Mouse (Mus musculus): ENCODE data around the gene Jsrp1. TPM values are rescaled to one million over a fixed set of nuclear protein-coding genes. Genes with fewer than 3 reads are reported as not detected.
"Not testable (repeated sequence)": the region's sequence is repeated elsewhere in the genome, so short reads cannot be mapped to it uniquely, and the experiment has no call there.

Gene Jsrp1
- total and polyA plus RNA-seq, 2 experiments from 2014 or later: 1.4 TPM; not detected in 1

DNA sequence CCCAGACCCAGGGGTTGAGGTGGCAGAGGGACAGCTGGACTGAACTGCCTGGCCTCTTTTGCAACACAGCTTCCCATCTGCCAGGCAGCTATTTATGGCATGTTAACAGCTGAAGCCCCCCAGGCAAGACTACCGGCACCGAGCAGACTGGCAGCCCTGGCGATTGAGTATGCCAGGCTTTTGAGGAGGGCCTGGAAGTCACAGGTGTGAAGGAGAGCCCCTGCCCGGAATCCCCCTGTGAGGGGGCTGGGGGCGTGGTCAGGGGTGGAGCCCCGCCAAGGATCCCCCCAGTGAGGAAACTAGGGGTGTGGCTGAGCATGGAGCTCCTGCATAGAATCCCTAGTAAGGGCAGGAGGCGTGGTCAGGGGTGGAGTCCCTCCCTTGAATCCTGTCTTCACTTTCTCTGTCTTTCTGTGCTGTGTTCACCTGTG is 23.7 kb upstream of the Jsrp1 start:
- DNase-seq (ENCODE audit: low spot score) (peak; percentile 22), ATAC-seq (no peak)
- Histone ChIP-seq H3K9me3 (ENCODE audit: low read length) (no peaks in the 10 kb centered on the region), H3K4me1 (ENCODE audit: insufficient read depth, low read length) (no peaks in the 10 kb centered on the region), H3K36me3 (ENCODE audit: insufficient read depth, low read length) (no peaks in the 10 kb centered on the region), H3K27ac (0 out of 2 replicates have a peak overlapping the region, but pooled peaks have one; percentile 5), H3K9ac (replicated peaks; ENCODE audit: low read length) (no peak overlapping the region), H3K4me3 (ENCODE audit: low read length) (no peak overlapping the region), H3K27me3 (ENCODE audit: insufficient read depth, low read length) (no peaks in the 10 kb centered on the region), H3K4me2 (ENCODE audit: low read depth, low read length) (no peak overlapping the region)
- TF ChIP-seq CTCF (IDR thresholded peaks at IDR 0.05; ENCODE audit: low read depth): no peak
- 41% methylated on average over 7 of the region's 7 CpGs for WGBS

DNA sequence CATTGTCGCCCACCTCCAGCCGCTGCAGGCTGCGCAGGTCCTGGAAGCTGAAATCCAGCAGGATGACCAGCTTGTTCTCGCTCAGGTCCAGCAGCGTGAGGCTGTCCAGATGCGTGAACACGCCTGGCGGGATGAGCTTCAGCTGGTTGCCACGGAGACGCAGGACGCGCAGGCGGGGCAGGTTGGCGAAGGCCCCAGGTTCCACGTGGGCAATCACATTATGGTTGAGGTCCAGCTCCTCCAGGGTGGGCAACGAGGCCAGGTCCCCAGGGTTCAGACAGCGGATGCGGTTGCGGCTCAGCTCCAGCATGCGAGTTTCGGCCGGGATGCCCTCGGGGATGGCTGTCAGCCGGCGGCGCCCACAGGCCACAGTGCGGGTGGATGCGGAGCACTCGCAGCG is 22.3 kb upstream of the Jsrp1 start:
- no peaks in the 10 kb centered on the region for H3K36me3 ChIP-seq (ENCODE audit: insufficient read depth, low read length)
- H3K4me1 ChIP-seq (ENCODE audit: insufficient read depth, low read length): no peaks in the 10 kb centered on the region

DNA sequence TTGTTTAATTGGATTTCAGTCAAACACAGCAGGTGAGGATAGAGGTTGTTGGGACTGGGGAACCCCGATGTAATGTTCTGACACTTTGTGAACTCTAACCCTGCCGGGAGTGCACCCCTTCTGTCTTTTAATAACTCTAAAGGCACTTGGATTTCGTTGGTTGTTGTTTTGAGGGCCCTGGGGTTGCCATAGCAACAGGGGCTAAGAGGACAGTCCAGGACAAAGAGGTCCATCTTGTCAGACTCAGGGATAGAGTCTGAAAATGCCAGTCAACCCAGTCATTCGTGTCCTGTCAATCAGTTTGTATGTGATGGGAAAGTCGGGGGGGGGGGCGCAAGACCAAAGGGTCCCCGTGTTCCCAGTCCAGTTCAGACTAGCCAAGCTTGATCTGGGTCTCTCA is 19.5 kb upstream of the Jsrp1 start:
- no peak for TF ChIP-seq CTCF (IDR thresholded peaks at IDR 0.05; ENCODE audit: low read depth)
- no peak overlapping the region for H3K4me2 ChIP-seq (ENCODE audit: low read depth, low read length)
- H3K27ac ChIP-seq: no peak overlapping the region
- WGBS: 37% methylated on average over 7 of the region's 7 CpGs
- no peaks in the 10 kb centered on the region for H3K27me3 ChIP-seq (ENCODE audit: insufficient read depth, low read length)
- no peak for ATAC-seq
- peaks cover 12% of the 10 kb centered on the region for H3K36me3 ChIP-seq (ENCODE audit: insufficient read depth, low read length)
- no peaks in the 10 kb centered on the region for H3K9me3 ChIP-seq (ENCODE audit: low read length)
- no peak for DNase-seq (ENCODE audit: low spot score)
- peaks cover 2% of the 10 kb centered on the region; the same call in 1 of the 2 replicates for H3K4me1 ChIP-seq (ENCODE audit: insufficient read depth, low read length)
- no peak overlapping the region for H3K9ac ChIP-seq (replicated peaks; ENCODE audit: low read length)
- H3K4me3 ChIP-seq (ENCODE audit: low read length): no peak overlapping the region

More for the DNA sequence above, 22.3 kb upstream of the Jsrp1 start:
- no peak overlapping the region for H3K27ac ChIP-seq
- no peak overlapping the region for H3K4me3 ChIP-seq (ENCODE audit: low read length)
- H3K9ac ChIP-seq (replicated peaks; ENCODE audit: low read length): no peak overlapping the region
- no peaks in the 10 kb centered on the region for H3K27me3 ChIP-seq (ENCODE audit: insufficient read depth, low read length)
- H3K9me3 ChIP-seq (ENCODE audit: low read length): no peaks in the 10 kb centered on the region
- DNase-seq (ENCODE audit: low spot score) (peak; percentile 50), ATAC-seq (no peak)
- TF ChIP-seq CTCF (IDR thresholded peaks at IDR 0.05; ENCODE audit: low read depth): no peak
- H3K4me2 ChIP-seq (ENCODE audit: low read depth, low read length): no peak overlapping the region
- WGBS: 54% methylated on average over 30 of the region's 30 CpGs

DNA sequence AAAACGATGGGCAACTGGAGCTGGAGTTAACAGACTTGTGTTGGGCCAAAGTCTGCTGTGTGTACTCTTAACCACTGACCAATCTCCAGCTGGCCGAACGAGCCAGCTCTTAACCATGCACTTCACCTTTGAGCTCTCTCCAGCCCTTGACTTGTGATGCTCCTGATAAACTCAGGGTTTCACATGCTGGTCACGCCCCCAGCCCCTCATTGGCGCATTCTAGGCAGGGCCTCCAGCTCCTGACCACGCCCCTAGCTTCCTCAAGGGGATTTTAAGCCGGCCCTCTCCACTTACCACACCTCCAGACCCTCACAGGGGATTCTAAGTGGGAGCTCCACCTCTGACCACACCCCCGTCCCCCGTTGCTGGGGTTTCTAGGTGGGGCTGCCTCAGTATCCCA is 17.8 kb upstream of the Jsrp1 start:
- Histone ChIP-seq H3K4me1 (ENCODE audit: insufficient read depth, low read length) (peaks cover 5% of the 10 kb centered on the region; the same call in 1 of the 2 replicates), H3K4me3 (ENCODE audit: low read length) (no peak overlapping the region), H3K36me3 (ENCODE audit: insufficient read depth, low read length) (peaks cover 12% of the 10 kb centered on the region), H3K9me3 (ENCODE audit: low read length) (no peaks in the 10 kb centered on the region), H3K27me3 (ENCODE audit: insufficient read depth, low read length) (no peaks in the 10 kb centered on the region), H3K9ac (replicated peaks; ENCODE audit: low read length) (no peak overlapping the region), H3K27ac (no peak overlapping the region), H3K4me2 (ENCODE audit: low read depth, low read length) (no peak overlapping the region)
- 7% methylated on average over 9 of the region's 9 CpGs for WGBS
- no peak for TF ChIP-seq CTCF (IDR thresholded peaks at IDR 0.05; ENCODE audit: low read depth)
- DNase-seq (ENCODE audit: low spot score) (peak; percentile 42), ATAC-seq (no peak)

DNA sequence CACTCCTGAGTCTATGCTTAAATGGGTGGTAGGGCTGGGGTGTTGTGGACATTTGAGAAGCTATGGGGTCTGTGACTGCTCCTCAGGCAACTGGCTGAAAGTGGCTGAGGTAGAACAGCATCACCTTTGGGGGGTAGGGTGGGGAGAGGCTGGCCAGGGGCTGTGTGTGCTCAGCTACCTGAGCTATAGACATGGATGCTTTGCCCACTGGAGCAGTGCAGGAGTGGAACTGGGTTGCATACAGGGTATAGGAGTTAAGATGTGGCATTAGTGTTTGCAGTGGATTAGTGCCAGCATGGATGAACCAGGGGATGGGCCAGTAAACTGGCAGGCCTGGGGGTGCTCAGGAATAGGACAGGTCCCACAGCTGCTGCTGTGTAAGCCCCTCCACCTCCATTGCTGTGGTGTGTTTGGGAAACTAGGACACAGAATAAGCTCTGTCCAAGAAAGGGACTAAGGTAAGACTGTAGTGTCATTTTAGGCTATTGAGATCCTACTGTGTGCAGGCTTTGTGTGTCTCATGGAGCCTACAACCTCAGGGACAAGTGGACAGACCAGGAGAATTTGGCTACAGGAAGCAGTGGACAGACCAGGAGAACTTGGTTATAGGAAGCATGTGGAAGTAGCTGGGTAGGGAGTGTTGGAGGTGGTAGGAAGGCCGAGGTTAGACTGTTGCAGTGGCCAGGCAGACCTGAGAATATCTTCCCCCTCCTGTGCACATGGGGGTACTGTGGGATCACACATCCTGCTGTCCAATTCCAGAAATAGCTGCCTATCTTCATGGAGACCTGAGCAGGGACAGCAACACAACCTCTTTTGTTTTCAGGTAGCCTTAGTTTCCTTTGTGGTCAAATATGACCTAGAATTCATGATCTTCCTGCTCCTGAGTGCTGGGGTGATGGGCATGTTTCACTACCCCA is 16.3 kb upstream of the Jsrp1 start:
- H3K9me3 ChIP-seq (ENCODE audit: low read length): no peaks in the 10 kb centered on the region
- H3K36me3 ChIP-seq (ENCODE audit: insufficient read depth, low read length): peaks cover 12% of the 10 kb centered on the region
- no peak overlapping the region for H3K4me3 ChIP-seq (ENCODE audit: low read length)
- H3K4me2 ChIP-seq (ENCODE audit: low read depth, low read length): no peak overlapping the region
- no peaks in the 10 kb centered on the region for H3K27me3 ChIP-seq (ENCODE audit: insufficient read depth, low read length)
- WGBS: 47% methylated on average over 1 of the region's 1 CpGs
- no peak for ATAC-seq
- no peak for TF ChIP-seq CTCF (IDR thresholded peaks at IDR 0.05; ENCODE audit: low read depth)
- peaks cover 5% of the 10 kb centered on the region; the same call in 1 of the 2 replicates for H3K4me1 ChIP-seq (ENCODE audit: insufficient read depth, low read length)
- H3K27ac ChIP-seq: no peak overlapping the region
- H3K9ac ChIP-seq (replicated peaks; ENCODE audit: low read length): no peak overlapping the region
- no peak for DNase-seq (ENCODE audit: low spot score)

DNA sequence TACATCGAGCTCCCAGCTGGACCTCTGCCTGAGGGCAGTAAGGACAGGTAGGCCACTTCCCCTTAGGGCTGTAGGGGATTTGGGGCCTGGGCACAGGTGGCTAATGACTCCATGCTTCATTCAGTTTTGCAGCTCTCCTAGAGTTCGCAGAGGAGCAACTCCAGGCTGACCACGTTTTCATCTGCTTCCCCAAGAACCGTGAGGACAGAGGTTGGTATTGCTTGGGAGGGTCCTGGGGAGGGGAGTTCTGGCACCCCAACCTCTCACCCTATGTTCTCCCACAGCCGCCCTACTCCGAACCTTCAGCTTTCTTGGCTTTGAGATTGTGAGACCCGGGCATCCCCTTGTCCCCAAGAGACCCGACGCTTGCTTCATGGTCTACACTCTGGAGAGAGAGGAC is 15.3 kb upstream of the Jsrp1 start:
- not testable (repeated sequence) for DNase-seq (ENCODE audit: low spot score); H3K4me3 ChIP-seq (ENCODE audit: low read length); H3K9me3 ChIP-seq (ENCODE audit: low read length); H3K27ac ChIP-seq; H3K9ac ChIP-seq (replicated peaks; ENCODE audit: low read length); H3K27me3 ChIP-seq (ENCODE audit: insufficient read depth, low read length); ATAC-seq; H3K4me1 ChIP-seq (ENCODE audit: insufficient read depth, low read length)
- peaks cover 12% of the 10 kb centered on the region for H3K36me3 ChIP-seq (ENCODE audit: insufficient read depth, low read length)
- WGBS: 83% methylated on average over 8 of the region's 9 CpGs
- H3K4me2 ChIP-seq (ENCODE audit: low read depth, low read length): peak overlapping the region; percentile 94
